Mouse (Mus musculus): ENCODE measurements around the gene Gpld1.
A peak's percentile ranks its signal among the peaks of the same experiment; 100 is the strongest.

The Gpld1 gene

GRCm38 (mm10) chr13:25023129-25023528 lies 80.2 kb downstream of the Gpld1 start:
- DNase-seq: no peak

GRCm38 (mm10) chr13:25024655-25025054 lies 81.7 kb downstream of the Gpld1 start:
- DNase-seq: peak; percentile 61

- no peak for DNase-seq
Measured at GRCm38 (mm10) chr13:25026409-25027113, 83.6 kb downstream of the Gpld1 start.

DNA sequence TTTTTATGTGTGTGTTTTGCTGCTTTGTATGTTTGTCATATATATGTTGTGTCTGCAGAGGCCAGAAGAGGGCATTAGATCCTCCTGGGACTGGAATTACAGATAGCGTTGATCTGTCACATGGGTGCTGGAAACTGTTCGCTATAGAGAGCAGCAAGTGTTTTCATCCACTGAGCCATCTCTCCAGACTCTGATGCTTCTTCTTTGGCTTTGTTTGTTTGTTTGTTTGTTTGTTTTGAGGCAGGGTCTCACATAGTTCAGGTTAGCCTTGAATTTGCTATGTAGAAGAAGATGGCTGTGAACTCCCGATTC lies 84.1 kb downstream of the Gpld1 start:
- no peak for DNase-seq

DNA sequence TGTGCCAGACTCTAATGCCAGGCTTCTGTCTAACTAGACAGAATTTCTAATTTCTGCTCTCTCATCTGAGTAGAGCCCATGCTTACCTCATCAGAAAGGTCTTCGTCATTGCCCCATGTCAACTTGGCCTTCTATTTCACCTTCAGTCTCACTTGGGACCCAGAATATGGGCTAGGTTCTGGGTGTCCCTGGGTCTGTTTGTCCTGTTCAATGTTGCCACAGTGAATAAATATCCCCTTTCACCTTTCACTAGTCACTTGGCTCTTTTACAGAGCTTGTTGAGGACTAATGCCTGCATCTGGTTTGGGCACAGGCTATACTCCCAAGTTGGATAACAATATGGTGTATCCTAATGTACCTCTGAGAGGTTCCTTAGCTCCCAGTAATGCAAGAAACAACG lies 96.5 kb downstream of the Gpld1 start:
- DNase-seq: no peak

Measured in lung, postnatal 36 days (tissue).